Mouse (Mus musculus): ENCODE data around the gene Gpr68. TPM values are rescaled to one million over a fixed set of nuclear protein-coding genes. Genes with fewer than 3 reads are reported as not detected.

Gene Gpr68
- polyA plus RNA-seq (2012; rRNA removed), result 0.14 and 0.16 TPM in 2 replicates

DNA sequence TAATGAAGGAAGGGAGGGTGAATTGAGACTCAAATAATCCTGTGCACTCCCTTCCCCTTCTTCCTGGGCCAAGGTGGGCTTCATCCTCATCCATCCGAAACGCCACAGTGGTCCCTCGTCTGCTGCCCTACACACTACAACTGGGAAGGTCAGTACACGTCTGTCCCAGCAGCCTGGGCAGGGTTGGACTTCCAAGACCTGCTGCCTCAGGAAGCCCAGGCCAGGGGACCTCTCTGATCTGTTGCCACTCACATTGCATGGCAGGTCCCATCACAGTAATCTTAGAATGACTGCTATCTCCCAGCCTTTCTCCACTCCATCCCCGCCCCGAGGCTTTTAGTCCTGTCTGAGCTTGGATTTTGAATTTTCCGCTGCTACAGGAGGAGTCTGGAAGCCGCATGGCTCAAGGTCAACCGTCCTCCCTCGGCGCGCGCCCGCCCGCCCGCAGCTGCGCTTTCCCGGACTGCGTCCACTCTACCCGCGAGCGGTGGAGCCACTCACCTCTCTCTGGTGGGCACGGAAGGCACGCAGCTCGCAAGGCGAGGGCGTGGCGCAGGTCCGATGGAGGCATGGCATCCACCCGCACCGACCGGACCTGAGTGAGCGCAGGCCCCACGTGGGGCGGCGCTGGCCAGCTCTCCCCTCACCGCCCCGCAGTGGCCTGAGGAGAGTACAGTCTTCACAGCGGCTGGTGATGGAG lies at the start of gene Gpr68:
Gpr68 (minus strand) TSS at position 601 of the 700 bp plus-strand sequence.

Other genes with a start within 250 kb of the Gpr68 start
- 1.2 and 1.4 TPM in 2 replicates for gene Rps6ka5, start 181.2 kb downstream of the Gpr68 start, polyA plus RNA-seq (2012; rRNA removed)
- gene Dglucy, start 129.1 kb downstream of the Gpr68 start, polyA plus RNA-seq (2012; rRNA removed), result 1.2 and 1.5 TPM in 2 replicates
- 6.2 and 7.0 TPM in 2 replicates for gene Ccdc88c, start 120.9 kb upstream of the Gpr68 start, polyA plus RNA-seq (2012; rRNA removed)
- 18.1 and 22.4 TPM in 2 replicates for gene Ppp4r3a, start 175.5 kb upstream of the Gpr68 start, polyA plus RNA-seq (2012; rRNA removed)

Measured in liver, embryonic 18 days (tissue).